Mouse (Mus musculus) ES-Bruce4 (cell line): Measurements from ENCODE around the gene Gm3453.
"Not testable (repeated sequence)": the region's sequence is repeated elsewhere in the genome, so short reads cannot be mapped to it uniquely, and the experiment has no call there.

Experiments used
- CTCF ChIP-seq: IDR thresholded peaks from one replicate; pipeline ENCODE4 v1.8.1; 2011; ENCODE audit warnings: low read depth, low read length
- POLR2A ChIP-seq: IDR thresholded peaks from one replicate; pipeline ENCODE4 v1.8.1; 2011; ENCODE audit warnings: low read length; ENCODE audit not compliant: insufficient read depth

DNA sequence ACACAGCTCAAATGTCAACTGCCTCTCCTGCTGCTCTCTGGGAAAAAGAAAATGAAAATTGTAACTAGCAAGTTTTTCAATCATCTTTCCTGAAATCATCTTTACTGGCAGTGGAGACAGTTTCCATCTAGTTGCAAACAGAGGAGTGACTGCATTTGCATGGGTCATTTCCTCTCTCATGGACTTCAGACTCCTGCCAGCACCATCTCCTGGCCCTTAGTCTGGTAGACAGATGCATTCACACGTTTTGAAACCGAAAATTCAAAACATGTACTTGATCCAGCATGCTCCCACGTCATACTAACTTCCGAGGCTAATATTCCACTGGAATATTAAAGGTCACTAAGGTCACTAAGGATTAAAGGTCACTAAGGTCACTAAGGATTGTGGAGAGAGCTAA, 16.5 kb downstream of the Gm3453 start:
- not testable (repeated sequence) for TF ChIP-seq POLR2A, CTCF
